Mouse (Mus musculus) heart, embryonic 16.5 days (tissue): ENCODE data around the gene Tbx15. TPM values are rescaled to one million over a fixed set of nuclear protein-coding genes. Genes with fewer than 3 reads are reported as not detected.

Experiments used
- ATAC-seq: fragments of 200-750 bp; cut with Nextera tagmentation; replicated peaks from 2 replicates; pipeline ENCODE4 v1.8.0; 2017; ENCODE audit warnings: moderate number of reproducible peaks; ENCODE audit not compliant: insufficient read depth, low FRiP score; ENCODE audit errors: extremely low read depth
- H3K27ac ChIP-seq: fragments of 300-500 bp; sonication (generic); 2 replicates; pipeline ENCODE4 v1.5.1; 2014; ENCODE audit warnings: mild to moderate bottlenecking, low read length, control low read depth, moderate library complexity
- H3K27me3 ChIP-seq: fragments of 300-500 bp; sonication (generic); 2 replicates; pipeline ENCODE4 v1.6.1; 2014; ENCODE audit warnings: low read length, mixed read lengths; ENCODE audit not compliant: control insufficient read depth, insufficient read depth
- H3K36me3 ChIP-seq: fragments of 300-500 bp; sonication (generic); 2 replicates; pipeline ENCODE4 v1.6.1; 2014; ENCODE audit not compliant: control insufficient read depth, insufficient read depth
- H3K4me1 ChIP-seq: fragments of 300-500 bp; sonication (generic); 2 replicates; pipeline ENCODE4 v1.6.1; 2014; ENCODE audit warnings: low read length, mixed read lengths; ENCODE audit not compliant: control insufficient read depth, insufficient read depth
- H3K4me2 ChIP-seq: fragments of 300-500 bp; sonication (generic); 2 replicates; pipeline ENCODE4 v1.6.1; 2014; ENCODE audit warnings: low read depth, mild to moderate bottlenecking, control low read depth, low read length
- H3K4me3 ChIP-seq: fragments of 300-500 bp; sonication (generic); 2 replicates; pipeline ENCODE4 v1.5.1; 2014; ENCODE audit warnings: mild to moderate bottlenecking, control low read depth, low read length
- H3K9ac ChIP-seq: fragments of 300-500 bp; sonication (generic); 2 replicates; pipeline ENCODE4 v1.6.1; 2014; ENCODE audit warnings: low read length, control low read depth
- H3K9me3 ChIP-seq: fragments of 300-500 bp; sonication (generic); replicated peaks from 2 replicates; pipeline ENCODE4 v1.6.1; 2016; ENCODE audit warnings: low read length; ENCODE audit not compliant: control insufficient read depth
- WGBS: fragments of 180-500 bp; shearing (Covaris S2); extraction: QIAGEN DNeasy Blood & Tissue Kit; methylation state at CpG from one replicate; pipeline ENCODE4 v1.1.7; 2014; 5-methylcytosine and 5-hydroxymethylcytosine counted together
- polyA plus RNA-seq: library from polyadenylated mRNA; unstranded; fragments of >200 nt; fragmentation: Nextera tagmentation; extraction: Ambion mirVana; gene quantifications from 2 replicates; pipeline ENCODE4 v1.2.1, GENCODE M21; 2015

Gene Tbx15
- polyA plus RNA-seq, 1 experiment from 2014 or later = 0.12 TPM

DNA sequence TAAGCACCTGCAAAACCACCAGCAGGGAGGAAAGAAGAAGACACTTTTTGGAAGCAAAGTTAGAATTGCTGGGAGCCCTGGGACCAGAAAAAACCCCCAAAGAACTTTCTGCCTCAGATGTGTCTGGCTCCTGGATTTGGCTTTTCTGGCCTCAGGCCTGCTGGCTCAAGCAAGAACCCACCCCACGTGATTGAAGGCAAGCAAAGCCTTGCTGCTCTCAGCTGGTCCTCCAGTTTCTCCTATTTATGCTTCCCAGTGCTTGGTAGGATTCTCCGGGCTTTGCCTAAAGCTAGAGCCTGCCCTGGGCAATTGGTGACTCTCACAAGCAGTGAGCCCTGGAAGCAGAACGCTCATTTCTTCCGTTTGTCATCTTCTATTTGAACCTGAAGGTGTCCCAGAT lies 7.4 kb downstream of the Tbx15 start:
- 11% methylated on average over 4 of the region's 4 CpGs for WGBS
- no peaks in the 10 kb centered on the region for H3K4me1 ChIP-seq
- H3K9ac ChIP-seq = no peak overlapping the region
- H3K4me2 ChIP-seq = no peak overlapping the region
- H3K27ac ChIP-seq = no peak overlapping the region
- H3K36me3 ChIP-seq = no peaks in the 10 kb centered on the region
- no peaks in the 10 kb centered on the region for H3K9me3 ChIP-seq
- H3K27me3 ChIP-seq = peaks cover 92% of the 10 kb centered on the region
- no peak for ATAC-seq
- H3K4me3 ChIP-seq = no peak overlapping the region

GRCm38 (mm10) chr3:99247996-99248801 lies 8.0 kb downstream of the Tbx15 start:
- Histone ChIP-seq H3K4me1 (no peaks in the 10 kb centered on the region), H3K4me2 (no peak overlapping the region), H3K36me3 (no peaks in the 10 kb centered on the region), H3K9ac (no peak overlapping the region), H3K27me3 (peaks cover 89% of the 10 kb centered on the region), H3K27ac (no peak overlapping the region), H3K4me3 (no peak overlapping the region), H3K9me3 (no peaks in the 10 kb centered on the region)
- 3% methylated on average over 28 of the region's 28 CpGs for WGBS
- no peak for ATAC-seq

DNA sequence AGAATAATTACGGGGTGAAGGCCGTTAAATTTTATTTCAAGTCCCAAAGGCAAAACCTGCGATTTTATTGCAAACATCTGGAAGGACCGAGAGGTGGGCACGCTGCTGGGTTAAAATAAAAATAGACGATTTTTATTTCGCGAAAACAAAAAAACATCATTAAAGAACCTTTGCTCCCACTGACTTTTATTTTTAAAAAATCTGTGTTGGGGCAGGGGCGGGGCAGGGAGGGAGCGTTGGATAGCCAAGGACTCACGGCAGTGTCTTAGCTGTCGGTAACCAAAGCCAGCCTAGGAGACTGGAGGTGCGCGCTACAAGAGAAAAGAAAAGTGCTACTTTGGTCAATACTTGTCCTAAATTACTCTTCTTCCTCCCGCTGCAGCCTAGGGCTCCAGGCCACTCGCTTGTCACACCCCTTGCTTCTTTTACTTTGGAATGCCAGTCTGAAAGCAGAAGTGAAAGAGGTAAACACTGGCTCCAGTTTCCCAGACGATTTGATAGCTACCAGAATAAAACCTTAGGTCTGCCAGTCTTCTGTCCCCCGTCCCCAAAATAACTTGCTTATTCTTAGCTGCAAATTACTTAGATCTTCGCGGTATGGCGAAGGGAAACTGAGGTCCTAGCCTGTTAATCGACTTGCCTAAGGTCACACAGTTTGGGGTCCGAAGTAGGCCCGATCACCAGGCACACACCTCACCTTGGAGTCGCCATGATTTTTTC lies 8.8 kb downstream of the Tbx15 start:
- H3K9me3 ChIP-seq = no peaks in the 10 kb centered on the region
- H3K27me3 ChIP-seq = peaks cover 85% of the 10 kb centered on the region
- H3K27ac ChIP-seq = no peak overlapping the region
- H3K36me3 ChIP-seq = no peaks in the 10 kb centered on the region
- no peak overlapping the region for H3K9ac ChIP-seq
- H3K4me3 ChIP-seq = no peak overlapping the region
- WGBS = 2% methylated on average over 25 of the region's 25 CpGs
- H3K4me1 ChIP-seq = peaks cover 6% of the 10 kb centered on the region
- H3K4me2 ChIP-seq = no peak overlapping the region
- ATAC-seq = no peak

DNA sequence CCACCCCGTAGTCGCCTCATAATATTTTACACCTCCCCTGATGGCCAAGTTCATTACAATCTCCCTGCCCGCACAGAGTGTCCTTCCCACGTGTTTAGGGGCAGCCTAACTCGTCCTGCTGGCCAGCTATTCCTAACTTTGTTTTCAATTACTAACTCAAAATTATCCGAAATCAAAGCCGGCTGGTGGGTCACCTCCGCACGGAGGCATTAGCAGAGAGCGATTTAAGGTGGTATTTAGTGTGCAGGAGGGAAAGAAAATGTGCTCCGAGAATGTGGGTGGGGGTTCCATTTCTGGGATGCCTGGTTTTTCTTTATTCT lies 9.3 kb downstream of the Tbx15 start:
- Histone ChIP-seq H3K9me3 (no peaks in the 10 kb centered on the region; the same call in 1 of the 2 replicates), H3K36me3 (no peaks in the 10 kb centered on the region), H3K4me2 (no peak overlapping the region), H3K27ac (no peak overlapping the region), H3K4me1 (peaks cover 8% of the 10 kb centered on the region), H3K27me3 (peaks cover 85% of the 10 kb centered on the region), H3K9ac (no peak overlapping the region), H3K4me3 (no peak overlapping the region)
- 6% methylated on average over 11 of the region's 11 CpGs for WGBS
- ATAC-seq = no peak

DNA sequence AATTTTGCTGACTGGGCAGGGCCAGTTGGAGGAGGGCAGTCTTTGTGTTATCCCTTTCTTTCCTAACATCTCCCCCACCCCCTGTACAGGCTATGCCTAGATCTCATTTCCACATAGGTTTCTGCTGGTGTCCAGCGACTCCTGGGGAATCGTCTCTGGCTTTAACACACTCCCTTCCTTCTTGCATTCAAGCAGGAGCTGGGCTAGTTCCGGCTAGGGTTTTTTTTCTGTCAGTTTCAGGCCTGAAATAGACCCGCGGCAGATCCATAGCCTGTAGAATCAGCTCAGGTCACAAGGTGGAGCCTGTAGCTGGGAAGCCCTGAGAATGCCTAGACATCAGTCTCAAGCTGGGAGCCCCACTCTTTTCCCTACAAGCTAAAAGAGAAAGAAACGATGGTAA lies 9.7 kb downstream of the Tbx15 start:
- Histone ChIP-seq H3K36me3 (no peaks in the 10 kb centered on the region), H3K9me3 (peaks cover 4% of the 10 kb centered on the region), H3K9ac (no peak overlapping the region), H3K27me3 (peaks cover 84% of the 10 kb centered on the region), H3K4me1 (peaks cover 8% of the 10 kb centered on the region), H3K27ac (no peak overlapping the region), H3K4me3 (no peak overlapping the region), H3K4me2 (no peak overlapping the region)
- ATAC-seq = no peak
- 2% methylated on average over 6 of the region's 6 CpGs for WGBS

- no peaks in the 10 kb centered on the region for H3K36me3 ChIP-seq
- H3K27me3 ChIP-seq = peaks cover 83% of the 10 kb centered on the region
- H3K27ac ChIP-seq = no peak overlapping the region
- no peak for ATAC-seq
- 26% methylated on average over 6 of the region's 6 CpGs for WGBS
- H3K4me3 ChIP-seq = no peak overlapping the region
- H3K9me3 ChIP-seq = peaks cover 5% of the 10 kb centered on the region
- no peak overlapping the region for H3K4me2 ChIP-seq
- peaks cover 8% of the 10 kb centered on the region for H3K4me1 ChIP-seq
- no peak overlapping the region for H3K9ac ChIP-seq
Observed at GRCm38 (mm10) chr3:99251271-99252165, 11.3 kb downstream of the Tbx15 start.

GRCm38 (mm10) chr3:99252461-99253091 lies 12.4 kb downstream of the Tbx15 start:
- no peak overlapping the region for H3K4me3 ChIP-seq
- ATAC-seq = no peak
- H3K27me3 ChIP-seq = peaks cover 84% of the 10 kb centered on the region
- peaks cover 5% of the 10 kb centered on the region for H3K9me3 ChIP-seq
- H3K4me1 ChIP-seq = peaks cover 8% of the 10 kb centered on the region
- H3K4me2 ChIP-seq = no peak overlapping the region; the same call in 1 of the 2 replicates
- WGBS = 5% methylated on average over 16 of the region's 16 CpGs
- H3K36me3 ChIP-seq = no peaks in the 10 kb centered on the region
- no peak overlapping the region for H3K9ac ChIP-seq
- H3K27ac ChIP-seq = no peak overlapping the region

DNA sequence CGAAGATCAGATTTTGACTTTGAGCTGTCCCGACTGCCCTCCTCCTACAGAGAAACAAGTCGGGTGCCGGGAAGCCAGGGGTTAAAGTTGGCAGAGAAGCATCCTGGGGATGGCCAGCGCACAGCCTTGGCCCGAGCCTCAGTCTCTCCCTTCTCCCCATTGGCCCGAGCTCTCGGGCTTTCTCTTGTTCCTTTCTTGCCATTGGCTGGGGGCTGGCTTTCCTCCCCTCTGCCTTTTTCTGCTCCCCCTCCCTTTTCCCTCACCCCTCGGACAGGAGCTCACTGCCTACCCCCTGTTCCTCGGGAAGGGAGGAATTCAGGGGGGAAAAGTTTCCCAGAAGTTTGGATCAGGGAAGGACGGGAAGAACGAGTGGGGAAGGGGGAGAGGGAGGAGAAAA lies 12.9 kb downstream of the Tbx15 start:
- WGBS = 1% methylated on average over 12 of the region's 12 CpGs
- Histone ChIP-seq H3K4me3 (peak overlapping the region; percentile 59), H3K4me2 (peak overlapping the region; percentile 88), H3K4me1 (peaks cover 8% of the 10 kb centered on the region), H3K36me3 (no peaks in the 10 kb centered on the region), H3K27me3 (peaks cover 84% of the 10 kb centered on the region), H3K27ac (no peak overlapping the region), H3K9me3 (peaks cover 5% of the 10 kb centered on the region), H3K9ac (no peak overlapping the region)
- no peak for ATAC-seq
